ENCODE assay signal across 14 mouse cellular contexts in the genomic region with DNA sequence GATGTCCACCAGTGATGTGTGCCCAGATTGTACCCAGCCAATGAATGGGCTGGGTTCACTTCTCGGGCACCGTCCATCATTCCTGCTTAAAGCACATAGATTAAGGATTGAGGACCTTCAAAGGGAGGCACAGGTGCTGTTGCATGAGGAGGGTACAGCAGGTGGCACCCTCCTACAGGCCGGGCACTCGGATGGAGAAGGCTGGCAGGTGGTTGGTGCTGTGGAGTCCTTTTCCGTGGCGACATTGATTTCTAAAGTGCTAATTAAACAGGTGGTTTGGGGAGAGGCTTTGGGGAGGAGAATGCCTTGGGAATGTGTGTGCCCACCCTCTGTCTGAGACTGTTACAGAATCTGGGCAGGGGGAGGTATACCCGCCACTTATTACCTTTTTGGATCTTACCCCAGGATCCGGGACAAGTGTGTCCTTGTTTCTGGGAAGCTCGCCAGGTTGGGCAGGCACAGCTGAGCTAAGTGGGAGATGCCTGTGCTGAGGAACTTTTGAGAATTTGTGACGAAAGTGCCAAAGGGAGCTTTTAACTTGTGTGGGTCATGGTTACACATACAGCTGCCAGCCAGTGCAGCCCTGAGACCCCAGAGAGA. TPM values are rescaled to one million over a fixed set of nuclear protein-coding genes. Genes with fewer than 3 reads are reported as not detected.
DNase-seq lines count a peak whose midpoint lies in the region; ATAC-seq and TF ChIP-seq lines count a peak whose summit lies in the region.
"Had no signal": no experiment of that assay in that cellular context is flagged by ENCODE, and none has a peak within 500 bp of the region (broad histone marks: within the 10 kb centered on the region; RNA-seq: fewer than 3 reads in every experiment).

No protein-coding gene starts in this region.

- no peaks in the 10 kb centered on the region for H3K4me1 ChIP-seq in lung, postnatal 0 days (ENCODE audit: insufficient read depth, low read depth, low read length)
- H3K4me1 ChIP-seq in thymus, adult 2 months (replicated peaks; ENCODE audit: control insufficient read depth, insufficient read depth, low read length), result no peaks in the 10 kb centered on the region
- no peaks in the 10 kb centered on the region for H3K4me1 ChIP-seq in liver, embryonic 11.5 days (replicated peaks; ENCODE audit: control insufficient read depth, insufficient read depth, low read length)
- no peaks in the 10 kb centered on the region for H3K4me1 ChIP-seq in cerebellum, adult 2 months (ENCODE audit: control insufficient read depth, insufficient read depth, low read length)
- H3K4me1 ChIP-seq: kidney, embryonic 15.5 days; liver, embryonic 12.5 days had no signal

- no peaks in the 10 kb centered on the region for H3K9me3 ChIP-seq in lung, postnatal 0 days (ENCODE audit: low read length)
- H3K9me3 ChIP-seq in liver, embryonic 11.5 days (ENCODE audit: control insufficient read depth, low read length), result no peaks in the 10 kb centered on the region
- H3K9me3 ChIP-seq: kidney, embryonic 15.5 days; liver, embryonic 12.5 days had no signal

- TF ChIP-seq POLR2A in thymus, adult 2 months (IDR thresholded peaks at IDR 0.05; ENCODE audit: control insufficient read depth, extremely low read depth, insufficient read depth, low read length, poor library complexity), result no peak
- no peak for TF ChIP-seq POLR2A in cerebellum, adult 2 months (IDR thresholded peaks at IDR 0.05; ENCODE audit: borderline replicate concordance, insufficient read depth, low read length)

- no peak overlapping the region for H3K27ac ChIP-seq in lung, postnatal 0 days (ENCODE audit: low read length)
- H3K27ac ChIP-seq in thymus, adult 2 months (ENCODE audit: control insufficient read depth, insufficient read depth, low read length), result no peak overlapping the region
- H3K27ac ChIP-seq in liver, embryonic 11.5 days (ENCODE audit: low read depth, low read length), result no peak overlapping the region
- H3K27ac ChIP-seq in cerebellum, adult 2 months (ENCODE audit: insufficient read depth, low read length), result no peak overlapping the region
- H3K27ac ChIP-seq: kidney, embryonic 15.5 days; liver, embryonic 12.5 days had no signal

- WGBS in lung, postnatal 0 days, result 46% methylated on average over 10 of the region's 10 CpGs
- WGBS in thymus, adult 2 months, result 84% methylated on average over 10 of the region's 10 CpGs
- WGBS in liver, embryonic 11.5 days, result 71% methylated on average over 10 of the region's 10 CpGs
- WGBS in cerebellum, adult 2 months, result 25% methylated on average over 10 of the region's 10 CpGs

- H3K36me3 ChIP-seq in lung, postnatal 0 days (ENCODE audit: insufficient read depth, low read length), result no peaks in the 10 kb centered on the region
- H3K36me3 ChIP-seq in thymus, adult 2 months (ENCODE audit: control insufficient read depth, insufficient read depth, low read length), result no peaks in the 10 kb centered on the region
- H3K36me3 ChIP-seq in liver, embryonic 11.5 days (ENCODE audit: control insufficient read depth, insufficient read depth, low read length), result no peaks in the 10 kb centered on the region
- H3K36me3 ChIP-seq: kidney, embryonic 15.5 days; liver, embryonic 12.5 days had no signal

- H3K9ac ChIP-seq in lung, postnatal 0 days (replicated peaks; ENCODE audit: low read depth), result no peak overlapping the region
- H3K9ac ChIP-seq in liver, embryonic 11.5 days (ENCODE audit: low read depth, low read length), result no peak overlapping the region
- H3K9ac ChIP-seq: kidney, embryonic 15.5 days; liver, embryonic 12.5 days had no signal

- intact Hi-C loops in heart, postnatal 36 days (cut with DNase I), result no loop called here

- ATAC-seq in lung, postnatal 0 days, result peak; percentile 76
- ATAC-seq in liver, embryonic 11.5 days (replicated peaks; ENCODE audit: low FRiP score), result no peak
- ATAC-seq: CD4-positive, CD25-positive, alpha-beta regulatory T cell, adult 4 months; liver, embryonic 12.5 days had no signal

- no peak overlapping the region for H3K4me3 ChIP-seq in lung, postnatal 0 days (ENCODE audit: low read depth, low read length)
- no peak overlapping the region for H3K4me3 ChIP-seq in thymus, adult 2 months (ENCODE audit: control insufficient read depth, insufficient read depth, low read length)
- H3K4me3 ChIP-seq in liver, embryonic 11.5 days (ENCODE audit: low read depth, low read length), result no peak overlapping the region
- no peak overlapping the region for H3K4me3 ChIP-seq in cerebellum, adult 2 months (replicated peaks; ENCODE audit: insufficient read depth, low read depth, low read length)
- H3K4me3 ChIP-seq: kidney, embryonic 15.5 days; liver, embryonic 12.5 days had no signal

- no peaks in the 10 kb centered on the region for H3K27me3 ChIP-seq in lung, postnatal 0 days (replicated peaks; ENCODE audit: insufficient read depth, low read length)
- no peaks in the 10 kb centered on the region for H3K27me3 ChIP-seq in thymus, adult 2 months (ENCODE audit: control insufficient read depth, insufficient read depth, low read length)
- H3K27me3 ChIP-seq in liver, embryonic 11.5 days (replicated peaks; ENCODE audit: control insufficient read depth, insufficient read depth, low read length), result peaks cover 15% of the 10 kb centered on the region
- H3K27me3 ChIP-seq in cerebellum, adult 2 months (ENCODE audit: control insufficient read depth, insufficient read depth, low read length), result no peaks in the 10 kb centered on the region

- TF ChIP-seq EP300 in lung, postnatal 0 days (IDR thresholded peaks at IDR 0.05), result no peak

- DNase-seq in heart, adult 18-20 months, result peak; percentile 32 to 54
- no peak for DNase-seq in heart, postnatal 36 days
- DNase-seq in adrenal gland, postnatal 10 days, result peak; percentile 51
- DNase-seq in frontal cortex, postnatal 36 days (ENCODE audit: low spot score in 2 of 2), result peak; percentile 77 to 82
- peak; percentile 73 for DNase-seq in lung, postnatal 0 days (ENCODE audit: low spot score)
- no peak for DNase-seq in thymus, adult 2 months
- no peak for DNase-seq in liver, embryonic 11.5 days (ENCODE audit: low spot score)
- no peak for DNase-seq in cerebellum, adult 2 months
- DNase-seq: cerebellum, adult 11 months; gastrocnemius, postnatal 36 days; retina, postnatal 1 day had no signal

- no peak overlapping the region for H3K4me2 ChIP-seq in lung, postnatal 0 days (replicated peaks; ENCODE audit: low read depth, low read length)
- no peak overlapping the region for H3K4me2 ChIP-seq in liver, embryonic 11.5 days
- H3K4me2 ChIP-seq: kidney, embryonic 15.5 days; liver, embryonic 12.5 days had no signal

- TF ChIP-seq CTCF in lung, postnatal 0 days (IDR thresholded peaks at IDR 0.05), result no peak
- no peak for TF ChIP-seq CTCF in thymus, adult 2 months (IDR thresholded peaks at IDR 0.05; ENCODE audit: borderline replicate concordance, control insufficient read depth, extremely low read depth, insufficient read depth, low read length, poor library complexity)
- TF ChIP-seq CTCF in cerebellum, adult 2 months (IDR thresholded peaks at IDR 0.05; ENCODE audit: borderline replicate concordance, insufficient read depth, low read depth, low read length), result no peak

RNA-seq across cellular contexts. Expression of a gene that starts 11.4 kb away (rescaled TPM):
- total RNA-seq in heart, adult 18-20 months (2021), result 100 to 1,000 TPM; 144 to 150 TPM
- 100 to 1,000 TPM; 233 to 242 TPM for total RNA-seq in heart, postnatal 36 days (2021)
- total RNA-seq in adrenal gland, postnatal 10 days (2021), result 10 to 100 TPM; 23.4 to 46.3 TPM
- 10.1 and 11.4 TPM in 2 replicates for polyA plus RNA-seq in lung, postnatal 0 days (2015; fragmentation: Nextera tagmentation; extraction: Ambion mirVana)
- polyA plus RNA-seq in thymus, adult 2 months (2012; rRNA removed), result 7.4 and 28.3 TPM in 2 replicates
- 3.8 and 4.7 TPM in 2 replicates for polyA plus RNA-seq in liver, embryonic 11.5 days (2014; fragmentation: Nextera tagmentation; extraction: Ambion mirVana)
- polyA plus RNA-seq in cerebellum, adult 2 months (2012; rRNA removed), result 1,847 and 1,940 TPM in 2 replicates

RNA-seq across cellular contexts. Expression of a gene that starts 27.5 kb away (rescaled TPM):
- 10 to 100 TPM; 15.8 to 21.0 TPM for total RNA-seq in heart, adult 18-20 months (2021)
- total RNA-seq in heart, postnatal 36 days (2021), result 10 to 100 TPM; 15.8 to 17.9 TPM
- total RNA-seq in adrenal gland, postnatal 10 days (2021), result 10 to 100 TPM; 19.1 to 23.2 TPM
- polyA plus RNA-seq in lung, postnatal 0 days (2015; fragmentation: Nextera tagmentation; extraction: Ambion mirVana), result 7.8 and 7.9 TPM in 2 replicates
- 12.5 and 13.5 TPM in 2 replicates for polyA plus RNA-seq in thymus, adult 2 months (2012; rRNA removed)
- polyA plus RNA-seq in liver, embryonic 11.5 days (2014; fragmentation: Nextera tagmentation; extraction: Ambion mirVana), result 34.1 and 36.0 TPM in 2 replicates
- polyA plus RNA-seq in cerebellum, adult 2 months (2012; rRNA removed), result 26.7 and 27.8 TPM in 2 replicates

RNA-seq across cellular contexts. Expression of a gene that starts 54.9 kb away (rescaled TPM):
- 1 to 10 TPM in 1 of 2 experiments, under 1 TPM in 1; 0.97 to 1.2 TPM for total RNA-seq in heart, adult 18-20 months (2021)
- 1 to 10 TPM in 1 of 2 experiments, under 1 TPM in 1; 0.87 to 1.3 TPM for total RNA-seq in heart, postnatal 36 days (2021)
- total RNA-seq in adrenal gland, postnatal 10 days (2021), result 1 to 10 TPM; 3.8 to 5.1 TPM
- 4.2 and 5.2 TPM in 2 replicates for polyA plus RNA-seq in lung, postnatal 0 days (2015; fragmentation: Nextera tagmentation; extraction: Ambion mirVana)
- 7.2 and 9.3 TPM in 2 replicates for polyA plus RNA-seq in thymus, adult 2 months (2012; rRNA removed)
- polyA plus RNA-seq in liver, embryonic 11.5 days (2014; fragmentation: Nextera tagmentation; extraction: Ambion mirVana), result 19.6 and 21.8 TPM in 2 replicates
- polyA plus RNA-seq in cerebellum, adult 2 months (2012; rRNA removed), result 3.0 and 3.2 TPM in 2 replicates

Comparison
In these comparisons a context has a peak if more than half of its experiments do, and no peak if none do; other contexts are left out.
1. DNase-seq: peak in heart, adult 18-20 months (2 of 2), adrenal gland, postnatal 10 days (single experiment), frontal cortex, postnatal 36 days (2 of 2) and lung, postnatal 0 days (single experiment); none in heart, postnatal 36 days (0 of 2), thymus, adult 2 months (single experiment), liver, embryonic 11.5 days (single experiment) and cerebellum, adult 2 months (0 of 2).
2. RNA of a gene that starts 11.4 kb away (polyA plus RNA-seq): 1,847 to 1,940 TPM in cerebellum, adult 2 months; 7.4 to 28.3 TPM in thymus, adult 2 months, 10.1 to 11.4 TPM in lung, postnatal 0 days and 3.8 to 4.7 TPM in liver, embryonic 11.5 days; every median in the first group is over 10 times any median in the second.